Mouse (Mus musculus): ENCODE results near the gene Mccc1.

DNA sequence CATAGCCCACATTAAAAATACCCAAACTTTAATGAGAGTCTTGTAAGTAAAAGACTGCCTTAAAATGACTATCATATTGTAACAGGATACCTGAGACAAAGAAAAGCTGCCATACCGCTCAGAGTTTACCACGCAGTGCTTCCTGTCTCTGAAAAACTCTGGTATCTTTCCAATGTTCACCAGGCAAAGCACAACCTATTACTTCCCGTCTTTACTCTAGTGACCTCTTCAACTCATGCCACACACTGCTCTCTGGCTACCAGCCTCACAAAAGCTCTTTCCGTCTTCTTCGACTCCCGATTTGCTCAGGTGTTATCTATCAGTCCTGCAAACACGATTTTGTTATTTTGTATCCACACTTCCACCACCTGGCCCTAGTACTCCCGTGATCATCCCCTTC lies 70.6 kb downstream of the Mccc1 start:
- TF ChIP-seq CTCF (IDR thresholded peaks at IDR 0.05) = no peak
- no peak for TF ChIP-seq POLR2A (IDR thresholded peaks at IDR 0.05; ENCODE audit: insufficient read depth, low read depth, low read length)
